Mouse (Mus musculus): Measurements from ENCODE around the gene Kcnn1. TPM values are rescaled to one million over a fixed set of nuclear protein-coding genes. Genes with fewer than 3 reads are reported as not detected.

Gene Kcnn1
- polyA plus RNA-seq, 1 experiment from 2014 or later, result 0.72 TPM

DNA sequence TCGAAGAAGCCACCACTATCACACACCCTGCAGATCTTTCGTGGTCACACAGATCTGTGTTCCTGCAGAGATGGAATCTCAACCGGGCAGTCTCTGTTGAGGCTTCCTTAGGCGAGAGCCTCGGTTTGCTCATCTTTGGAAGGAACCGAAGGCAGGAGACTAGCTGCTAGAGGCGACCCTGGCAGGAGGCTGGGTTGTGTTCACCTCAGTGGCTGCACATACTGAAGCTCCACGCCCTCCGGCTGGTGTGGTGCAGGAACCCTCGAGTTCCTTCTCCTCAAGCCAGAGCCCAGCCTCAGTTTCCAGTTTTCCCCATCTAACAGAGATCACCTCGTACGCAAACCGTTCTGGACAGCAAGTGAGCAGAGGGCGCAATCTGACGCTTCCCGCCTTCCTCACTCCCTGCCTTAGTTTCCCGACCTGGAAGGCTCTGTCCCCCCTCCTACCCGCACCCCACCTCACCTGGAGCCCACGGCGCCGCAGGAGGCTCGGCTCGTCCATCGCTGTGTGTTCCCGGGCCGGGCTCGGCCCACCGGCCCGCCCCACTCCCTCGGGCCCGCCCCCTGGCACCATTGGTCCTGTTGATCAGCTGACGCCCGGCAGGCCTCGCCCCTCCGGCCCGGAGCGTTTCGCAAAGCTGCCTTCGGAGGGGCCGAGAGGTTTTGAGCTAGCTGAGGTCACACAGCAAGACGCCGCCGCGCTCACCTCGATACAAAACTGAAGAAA, 58.4 kb downstream of the Kcnn1 start, which contains the start of gene Mast3:
Mast3 (minus strand) TSS at position 574 of the 726 bp plus-strand sequence.
- H3K4me2 ChIP-seq, result peak within 1 kb of the TSS; percentile 94
- DNase-seq (peak; percentile 93), ATAC-seq (ENCODE audit: insufficient read depth) (peak; percentile 94)
- peak within 1 kb of the TSS; percentile 50 for H3K4me3 ChIP-seq (ENCODE audit: low read depth, low read length)
- H3K9ac ChIP-seq, result peak within 1 kb of the TSS; percentile 26
- H3K4me1 ChIP-seq (ENCODE audit: insufficient read depth), result peaks cover 5% of the 10 kb centered on the region; the same call in 1 of the 2 replicates
- no peak for TF ChIP-seq CTCF (IDR thresholded peaks at IDR 0.05; ENCODE audit: low read depth)
- H3K27me3 ChIP-seq (ENCODE audit: insufficient read depth, low read length), result peaks cover 16% of the 10 kb centered on the region
- no peaks in the 10 kb centered on the region for H3K9me3 ChIP-seq (ENCODE audit: low read depth, low read length)
- under 1% methylated on average over 45 of the region's 45 CpGs for WGBS
- H3K36me3 ChIP-seq (ENCODE audit: insufficient read depth), result no peaks in the 10 kb centered on the region
- H3K27ac ChIP-seq (ENCODE audit: low read depth), result no peak within 1 kb of the TSS

DNA sequence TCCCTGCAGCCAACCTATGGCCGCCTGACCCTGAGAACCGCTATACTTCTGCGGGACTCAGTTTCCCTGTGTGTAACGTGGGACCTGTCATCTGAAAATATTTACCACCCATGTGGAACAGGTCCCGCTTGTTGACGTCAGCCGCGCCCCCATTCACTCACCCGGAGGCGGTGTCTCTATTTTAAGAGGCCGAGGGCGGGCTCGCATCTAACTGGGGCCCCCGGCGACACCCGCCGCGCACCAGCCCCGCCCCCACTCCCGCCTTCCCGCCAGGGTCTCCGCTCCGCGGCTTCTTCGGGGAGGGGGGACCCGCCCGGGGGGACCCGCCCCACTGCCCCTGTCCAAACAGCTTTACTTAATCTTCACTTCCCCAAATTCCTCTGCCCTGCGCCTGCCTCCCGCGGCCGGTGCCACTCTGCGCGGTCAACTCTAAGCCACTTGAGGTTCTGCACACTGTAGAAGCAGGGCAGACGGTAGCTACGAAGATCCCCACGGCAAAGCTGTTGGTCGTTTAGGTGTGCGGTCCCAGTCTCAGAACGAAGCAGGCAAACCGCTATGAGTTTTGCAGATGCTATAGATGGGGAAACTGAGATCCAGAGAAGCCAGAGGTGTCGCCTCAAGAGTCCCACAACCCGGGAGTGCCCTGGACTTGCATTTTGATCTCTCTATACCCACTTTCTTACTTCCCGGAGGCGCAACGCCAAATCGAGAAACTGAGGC, 59.1 kb downstream of the Kcnn1 start:
- H3K9ac ChIP-seq, result peak overlapping the region; percentile 26
- no peaks in the 10 kb centered on the region for H3K9me3 ChIP-seq (ENCODE audit: low read depth, low read length)
- H3K27me3 ChIP-seq (ENCODE audit: insufficient read depth, low read length), result peaks cover 24% of the 10 kb centered on the region
- H3K27ac ChIP-seq (ENCODE audit: low read depth), result no peak overlapping the region
- ATAC-seq (ENCODE audit: insufficient read depth) (no peak), DNase-seq (peak; percentile 39)
- 1% methylated on average over 47 of the region's 47 CpGs for WGBS
- H3K36me3 ChIP-seq (ENCODE audit: insufficient read depth), result no peaks in the 10 kb centered on the region
- peak overlapping the region; percentile 50 for H3K4me3 ChIP-seq (ENCODE audit: low read depth, low read length)
- peak overlapping the region; percentile 94 for H3K4me2 ChIP-seq
- TF ChIP-seq CTCF (IDR thresholded peaks at IDR 0.05; ENCODE audit: low read depth), result no peak
- peaks cover 5% of the 10 kb centered on the region; the same call in 1 of the 2 replicates for H3K4me1 ChIP-seq (ENCODE audit: insufficient read depth)

DNA sequence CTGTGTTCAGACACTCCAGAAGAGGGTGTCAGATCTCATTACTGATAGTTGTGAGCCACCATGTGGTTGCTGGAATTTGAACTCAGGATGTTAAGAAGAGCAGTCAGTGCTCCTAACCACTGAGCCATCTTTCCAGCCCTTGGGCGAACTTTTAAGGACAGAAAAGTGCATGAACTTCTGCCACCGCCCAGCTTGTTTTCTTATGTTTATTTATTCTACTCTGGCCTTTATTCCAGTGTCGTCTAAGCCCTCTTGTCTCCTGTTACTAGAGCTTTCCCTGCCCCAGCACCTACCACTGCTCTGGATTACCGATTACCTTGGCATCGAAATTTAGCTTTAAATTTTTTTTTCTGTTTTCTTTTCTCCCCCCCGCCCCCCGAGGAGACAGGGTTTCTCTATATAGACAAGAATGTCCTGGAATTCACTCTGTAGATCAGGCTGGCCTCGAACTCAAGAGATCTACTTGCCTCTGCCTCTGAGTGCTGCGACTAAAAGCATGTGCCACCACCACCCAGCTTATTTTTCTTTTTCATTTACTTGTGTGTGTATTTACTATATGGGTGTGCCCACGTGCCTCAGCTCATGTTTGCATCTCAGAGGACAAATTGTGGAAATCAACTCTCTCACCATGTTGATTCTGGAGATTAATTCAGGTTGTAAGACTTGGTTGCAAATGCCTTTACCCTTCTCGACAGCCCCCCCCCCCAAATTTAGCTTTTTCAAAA, 60.1 kb downstream of the Kcnn1 start:
- Histone ChIP-seq H3K27ac (ENCODE audit: low read depth) (no peak overlapping the region), H3K4me2 (no peak overlapping the region; the same call in 1 of the 2 replicates), H3K36me3 (ENCODE audit: insufficient read depth) (no peaks in the 10 kb centered on the region), H3K4me3 (ENCODE audit: low read depth, low read length) (no peak overlapping the region; the same call in 1 of the 2 replicates), H3K4me1 (ENCODE audit: insufficient read depth) (peaks cover 6% of the 10 kb centered on the region; the same call in 1 of the 2 replicates), H3K9me3 (ENCODE audit: low read depth, low read length) (no peaks in the 10 kb centered on the region), H3K9ac (no peak overlapping the region), H3K27me3 (ENCODE audit: insufficient read depth, low read length) (peaks cover 33% of the 10 kb centered on the region)
- no peak for ATAC-seq (ENCODE audit: insufficient read depth)
- WGBS, result 49% methylated on average over 11 of the region's 11 CpGs
- no peak for DNase-seq
- no peak for TF ChIP-seq CTCF (IDR thresholded peaks at IDR 0.05; ENCODE audit: low read depth)

DNA sequence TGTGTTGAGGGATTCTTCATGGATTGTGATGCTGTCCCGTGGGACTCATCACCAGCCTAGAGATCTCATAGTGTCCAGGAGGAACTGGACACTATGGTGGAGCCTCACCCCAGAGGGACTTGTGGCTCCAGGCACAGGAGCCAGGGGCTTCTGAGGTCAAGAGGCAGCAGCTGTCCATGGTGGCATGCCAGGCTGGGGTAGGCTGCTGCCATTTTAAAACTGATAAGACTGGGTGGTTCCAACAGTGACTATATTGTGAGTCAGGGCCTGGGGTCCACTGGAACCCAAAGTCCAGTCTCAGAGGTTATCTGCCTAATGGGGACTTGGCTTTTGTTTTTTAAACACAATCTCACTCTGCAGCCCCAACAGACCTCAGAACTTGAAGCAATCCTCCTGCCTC, 61.2 kb downstream of the Kcnn1 start:
- Histone ChIP-seq H3K27ac (ENCODE audit: low read depth) (no peak overlapping the region), H3K9me3 (ENCODE audit: low read depth, low read length) (no peaks in the 10 kb centered on the region), H3K4me2 (no peak overlapping the region), H3K9ac (no peak overlapping the region), H3K36me3 (ENCODE audit: insufficient read depth) (no peaks in the 10 kb centered on the region), H3K27me3 (ENCODE audit: insufficient read depth, low read length) (peaks cover 37% of the 10 kb centered on the region), H3K4me1 (ENCODE audit: insufficient read depth) (peaks cover 9% of the 10 kb centered on the region; the same call in 1 of the 2 replicates), H3K4me3 (ENCODE audit: low read depth, low read length) (no peak overlapping the region)
- WGBS, result 71% methylated on average over 1 of the region's 1 CpGs
- DNase-seq (no peak), ATAC-seq (ENCODE audit: insufficient read depth) (no peak)
- TF ChIP-seq CTCF (IDR thresholded peaks at IDR 0.05; ENCODE audit: low read depth), result no peak

DNA sequence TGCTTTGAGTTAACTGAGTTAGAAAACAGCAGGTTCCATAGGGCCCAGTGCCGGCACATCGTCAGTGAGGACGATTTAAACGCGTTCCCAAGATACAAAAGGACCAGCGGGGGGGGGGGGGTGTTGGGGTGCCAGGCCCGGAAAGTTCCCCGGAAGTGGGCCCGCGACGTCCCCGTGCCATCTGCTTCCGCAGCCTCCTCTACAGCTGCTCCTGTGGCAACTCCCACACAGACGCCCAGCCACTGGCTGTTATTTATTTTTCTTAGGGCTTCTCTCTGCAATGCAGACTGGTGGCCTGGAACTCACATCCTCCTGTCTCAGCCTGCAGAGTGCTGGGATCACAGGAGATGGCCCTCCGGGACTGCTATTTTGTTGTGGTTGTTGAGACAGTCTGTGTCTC, 61.9 kb downstream of the Kcnn1 start:
- no peaks in the 10 kb centered on the region for H3K36me3 ChIP-seq (ENCODE audit: insufficient read depth)
- peaks cover 37% of the 10 kb centered on the region for H3K27me3 ChIP-seq (ENCODE audit: insufficient read depth, low read length)
- peaks cover 9% of the 10 kb centered on the region; the same call in 1 of the 2 replicates for H3K4me1 ChIP-seq (ENCODE audit: insufficient read depth)
- no peak overlapping the region for H3K27ac ChIP-seq (ENCODE audit: low read depth)
- no peak overlapping the region for H3K4me3 ChIP-seq (ENCODE audit: low read depth, low read length)
- H3K9me3 ChIP-seq (ENCODE audit: low read depth, low read length), result no peaks in the 10 kb centered on the region
- ATAC-seq (ENCODE audit: insufficient read depth) (no peak), DNase-seq (no peak)
- no peak overlapping the region for H3K4me2 ChIP-seq
- H3K9ac ChIP-seq, result no peak overlapping the region
- no peak for TF ChIP-seq CTCF (IDR thresholded peaks at IDR 0.05; ENCODE audit: low read depth)
- WGBS, result 17% methylated on average over 14 of the region's 15 CpGs

DNA sequence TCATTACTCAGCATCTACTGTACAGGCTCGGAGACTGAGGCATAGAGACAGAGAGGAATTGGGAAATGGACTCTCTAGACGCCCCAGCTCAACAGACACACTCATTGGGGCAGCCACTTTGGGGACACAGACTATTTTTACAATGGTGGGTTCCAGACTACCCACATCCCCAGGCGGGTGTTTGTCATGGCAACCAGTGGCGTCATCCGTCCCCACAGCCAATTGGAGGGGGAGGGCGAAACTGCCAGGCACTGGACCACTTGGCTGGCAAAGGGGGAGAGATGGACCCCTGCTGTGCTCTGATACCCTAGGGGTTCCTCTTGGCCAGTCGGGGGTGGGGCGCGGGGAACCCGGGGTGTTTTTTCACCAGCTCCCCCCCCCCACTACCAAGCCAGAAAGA, 62.4 kb downstream of the Kcnn1 start:
- H3K9ac ChIP-seq, result no peak overlapping the region
- DNase-seq, result no peak
- H3K4me1 ChIP-seq (ENCODE audit: insufficient read depth), result peaks cover 9% of the 10 kb centered on the region; the same call in 1 of the 2 replicates
- H3K4me3 ChIP-seq (ENCODE audit: low read depth, low read length), result no peak overlapping the region
- no peak overlapping the region for H3K4me2 ChIP-seq
- peaks cover 37% of the 10 kb centered on the region for H3K27me3 ChIP-seq (ENCODE audit: insufficient read depth, low read length)
- ATAC-seq (ENCODE audit: insufficient read depth), result no peak
- no peaks in the 10 kb centered on the region for H3K9me3 ChIP-seq (ENCODE audit: low read depth, low read length)
- WGBS, result 59% methylated on average over 10 of the region's 10 CpGs
- H3K36me3 ChIP-seq (ENCODE audit: insufficient read depth), result no peaks in the 10 kb centered on the region
- H3K27ac ChIP-seq (ENCODE audit: low read depth), result no peak overlapping the region
- no peak for TF ChIP-seq CTCF (IDR thresholded peaks at IDR 0.05; ENCODE audit: low read depth)

All from lung, embryonic 14.5 days (tissue).